ENCODE assay signal across 8 mouse cellular contexts in the genomic region with DNA sequence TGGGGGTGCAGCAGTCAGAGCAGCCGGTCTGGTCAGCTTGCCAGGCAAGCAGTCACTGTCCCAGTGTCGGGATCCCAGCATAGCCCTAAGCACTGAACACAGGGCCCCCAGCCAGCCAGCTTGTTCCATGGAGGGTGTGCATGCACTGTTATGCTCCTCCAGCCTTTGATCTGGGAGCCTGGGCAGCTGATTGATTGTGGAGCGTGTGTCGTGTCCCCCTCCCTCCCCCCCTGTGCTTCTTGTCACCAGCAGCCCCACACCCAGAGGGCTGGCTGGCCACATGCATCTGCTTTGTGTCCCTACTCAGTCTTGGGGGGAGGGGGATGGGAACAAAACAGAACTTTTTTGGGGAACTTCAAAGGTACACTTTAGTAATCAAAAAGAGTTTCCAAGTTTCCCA. TPM values are rescaled to one million over a fixed set of nuclear protein-coding genes. Genes with fewer than 3 reads are reported as not detected.
A peak's percentile ranks its signal among the peaks of the same experiment; 100 is the strongest.
DNase-seq lines count a peak whose midpoint lies in the region; ATAC-seq and TF ChIP-seq lines count a peak whose summit lies in the region.
"Had no signal": no experiment of that assay in that cellular context is flagged by ENCODE, and none has a peak within 500 bp of the region (broad histone marks: within the 10 kb centered on the region; RNA-seq: fewer than 3 reads in every experiment).

No protein-coding gene starts in this region.

- no peak for DNase-seq in layer of hippocampus, adult 2 months (ENCODE audit: low spot score in 2 of 2)
- no peak for DNase-seq in layer of hippocampus, postnatal 36 days
- no peak for DNase-seq in forebrain, embryonic 10.5 days (ENCODE audit: extremely low spot score, low spot score)
- DNase-seq in left cerebral cortex, postnatal 14 days (ENCODE audit: low spot score in 2 of 2), result no peak
- no peak for DNase-seq in frontal cortex, postnatal 36 days (ENCODE audit: low spot score in 2 of 2)

- peak; percentile 41; the same call in 1 of the 2 replicates for ATAC-seq in limb, embryonic 12.5 days (ENCODE audit: insufficient number of reproducible peaks, insufficient read depth, low FRiP score, low TSS enrichment, low read depth)
- peak; percentile 78 for ATAC-seq in neural tube, embryonic 15.5 days (ENCODE audit: low FRiP score)

- TF ChIP-seq CTCF in layer of hippocampus, adult 2 months (conservative IDR thresholded peaks at IDR 0.05), result no peak

- H3K9ac ChIP-seq in limb, embryonic 12.5 days (replicated peaks), result no peak overlapping the region
- H3K9ac ChIP-seq in neural tube, embryonic 15.5 days (replicated peaks), result no peak overlapping the region

- intact Hi-C loops in left cerebral cortex, postnatal 14 days (cut with DNase I), result no loop called here

- peak overlapping the region; percentile 61; the same call in 1 of the 2 replicates for H3K27ac ChIP-seq in layer of hippocampus, adult 2 months
- H3K27ac ChIP-seq in forebrain, embryonic 10.5 days, result peak overlapping the region; percentile 83
- peak overlapping the region; percentile 87 for H3K27ac ChIP-seq in limb, embryonic 12.5 days
- peak overlapping the region; percentile 24; the same call in 1 of the 2 replicates for H3K27ac ChIP-seq in neural tube, embryonic 15.5 days (replicated peaks)

- peaks cover 32% of the 10 kb centered on the region for H3K4me1 ChIP-seq in forebrain, embryonic 10.5 days
- peaks cover 37% of the 10 kb centered on the region for H3K4me1 ChIP-seq in limb, embryonic 12.5 days (replicated peaks)
- peaks cover 15% of the 10 kb centered on the region for H3K4me1 ChIP-seq in neural tube, embryonic 15.5 days

- H3K9me3 ChIP-seq in forebrain, embryonic 10.5 days, result peaks cover 6% of the 10 kb centered on the region; the same call in 1 of the 2 replicates
- 0 out of 2 replicates have a peak, but pooled peaks cover 4% of the 10 kb centered on the region for H3K9me3 ChIP-seq in limb, embryonic 12.5 days
- H3K9me3 ChIP-seq in neural tube, embryonic 15.5 days (replicated peaks), result no peaks in the 10 kb centered on the region

- 0 out of 2 replicates have a peak overlapping the region, but pooled peaks have one; percentile 11 for H3K4me2 ChIP-seq in limb, embryonic 12.5 days
- no peak overlapping the region for H3K4me2 ChIP-seq in neural tube, embryonic 15.5 days

- 55% methylated on average over 4 of the region's 4 CpGs for WGBS in forebrain, embryonic 10.5 days
- 10% methylated on average over 4 of the region's 4 CpGs for whole genome bisulfite sequencing in limb, embryonic 12.5 days
- 14% methylated on average over 4 of the region's 4 CpGs for WGBS in neural tube, embryonic 15.5 days

- H3K27me3 ChIP-seq in forebrain, embryonic 10.5 days (ENCODE audit: poor library complexity, severe bottlenecking), result no peaks in the 10 kb centered on the region
- no peaks in the 10 kb centered on the region for H3K27me3 ChIP-seq in limb, embryonic 12.5 days
- H3K27me3 ChIP-seq in neural tube, embryonic 15.5 days (replicated peaks), result no peaks in the 10 kb centered on the region

- H3K36me3 ChIP-seq in forebrain, embryonic 10.5 days (replicated peaks), result peaks cover 95% of the 10 kb centered on the region
- H3K36me3 ChIP-seq in limb, embryonic 12.5 days, result peaks cover 69% of the 10 kb centered on the region
- H3K36me3 ChIP-seq in neural tube, embryonic 15.5 days, result peaks cover 38% of the 10 kb centered on the region

- H3K4me3 ChIP-seq in layer of hippocampus, adult 2 months, result no peak overlapping the region
- H3K4me3 ChIP-seq in forebrain, embryonic 10.5 days, result 0 out of 2 replicates have a peak overlapping the region, but pooled peaks have one; percentile 2
- H3K4me3 ChIP-seq in limb, embryonic 12.5 days (replicated peaks), result no peak overlapping the region
- no peak overlapping the region for H3K4me3 ChIP-seq in neural tube, embryonic 15.5 days (replicated peaks)
- H3K4me3 ChIP-seq: erythroblast, embryonic 14.5 days had no signal

RNA-seq across cellular contexts. Expression of gene Cenpx, which starts 18.4 kb away (rescaled TPM):
- 10 to 100 TPM; 13.1 to 16.9 TPM for total RNA-seq in layer of hippocampus, adult 2 months (2021)
- total RNA-seq in layer of hippocampus, postnatal 36 days (2021), result 10 to 100 TPM; 15.5 to 15.7 TPM
- polyA plus RNA-seq in forebrain, embryonic 10.5 days (2016; fragmentation: Nextera tagmentation; extraction: Ambion mirVana), result 118 and 133 TPM in 2 replicates
- 131 and 138 TPM in 2 replicates for polyA plus RNA-seq in limb, embryonic 12.5 days (2016; fragmentation: Nextera tagmentation; extraction: Ambion mirVana)
- polyA plus RNA-seq in neural tube, embryonic 15.5 days (2015; fragmentation: Nextera tagmentation; extraction: Ambion mirVana), result 108 and 115 TPM in 2 replicates
- 10 to 100 TPM; 26.8 to 30.2 TPM for total RNA-seq in left cerebral cortex, postnatal 14 days (2021)

RNA-seq across cellular contexts. Expression of gene Lrrc45, which starts 18.5 kb away (rescaled TPM):
- total RNA-seq in layer of hippocampus, adult 2 months (2021), result 10 to 100 TPM; 60.0 to 70.4 TPM
- total RNA-seq in layer of hippocampus, postnatal 36 days (2021), result 10 to 100 TPM; 56.6 to 69.3 TPM
- polyA plus RNA-seq in forebrain, embryonic 10.5 days (2016; fragmentation: Nextera tagmentation; extraction: Ambion mirVana), result 51.9 and 59.2 TPM in 2 replicates
- 77.9 and 78.4 TPM in 2 replicates for polyA plus RNA-seq in limb, embryonic 12.5 days (2016; fragmentation: Nextera tagmentation; extraction: Ambion mirVana)
- 76.8 and 81.3 TPM in 2 replicates for polyA plus RNA-seq in neural tube, embryonic 15.5 days (2015; fragmentation: Nextera tagmentation; extraction: Ambion mirVana)
- total RNA-seq in left cerebral cortex, postnatal 14 days (2021), result 10 to 100 TPM; 57.2 to 60.1 TPM

RNA-seq across cellular contexts. Expression of gene Aspscr1, which starts 22.4 kb away (rescaled TPM):
- total RNA-seq in layer of hippocampus, adult 2 months (2021), result 10 to 100 TPM; 50.7 to 53.2 TPM
- total RNA-seq in layer of hippocampus, postnatal 36 days (2021), result 10 to 100 TPM; 45.6 to 47.6 TPM
- 134 and 142 TPM in 2 replicates for polyA plus RNA-seq in forebrain, embryonic 10.5 days (2016; fragmentation: Nextera tagmentation; extraction: Ambion mirVana)
- 142 and 149 TPM in 2 replicates for polyA plus RNA-seq in limb, embryonic 12.5 days (2016; fragmentation: Nextera tagmentation; extraction: Ambion mirVana)
- 144 and 148 TPM in 2 replicates for polyA plus RNA-seq in neural tube, embryonic 15.5 days (2015; fragmentation: Nextera tagmentation; extraction: Ambion mirVana)
- total RNA-seq in left cerebral cortex, postnatal 14 days (2021), result 10 to 100 TPM; 50.0 to 59.5 TPM

RNA-seq across cellular contexts. Expression of gene Rac3, which starts 26.1 kb away (rescaled TPM):
- 10 to 100 TPM; 36.4 to 38.2 TPM for total RNA-seq in layer of hippocampus, adult 2 months (2021)
- total RNA-seq in layer of hippocampus, postnatal 36 days (2021), result 10 to 100 TPM; 36.5 to 41.0 TPM
- polyA plus RNA-seq in forebrain, embryonic 10.5 days (2016; fragmentation: Nextera tagmentation; extraction: Ambion mirVana), result 23.8 and 28.4 TPM in 2 replicates
- 48.5 and 51.2 TPM in 2 replicates for polyA plus RNA-seq in limb, embryonic 12.5 days (2016; fragmentation: Nextera tagmentation; extraction: Ambion mirVana)
- polyA plus RNA-seq in neural tube, embryonic 15.5 days (2015; fragmentation: Nextera tagmentation; extraction: Ambion mirVana), result 459 and 611 TPM in 2 replicates
- total RNA-seq in left cerebral cortex, postnatal 14 days (2021), result 10 to 100 TPM; 92.2 to 99.5 TPM

RNA-seq across cellular contexts. Expression of gene Dcxr, which starts 31.9 kb away (rescaled TPM):
- 10 to 100 TPM in 1 of 2 experiments, 1 to 10 TPM in 1; 9.9 to 11.3 TPM for total RNA-seq in layer of hippocampus, adult 2 months (2021)
- 10 to 100 TPM in 1 of 2 experiments, 1 to 10 TPM in 1; 8.1 to 10.8 TPM for total RNA-seq in layer of hippocampus, postnatal 36 days (2021)
- 13.3 and 14.8 TPM in 2 replicates for polyA plus RNA-seq in forebrain, embryonic 10.5 days (2016; fragmentation: Nextera tagmentation; extraction: Ambion mirVana)
- 14.8 and 17.8 TPM in 2 replicates for polyA plus RNA-seq in limb, embryonic 12.5 days (2016; fragmentation: Nextera tagmentation; extraction: Ambion mirVana)
- polyA plus RNA-seq in neural tube, embryonic 15.5 days (2015; fragmentation: Nextera tagmentation; extraction: Ambion mirVana), result 9.4 and 18.9 TPM in 2 replicates
- 1 to 10 TPM; 5.7 to 7.8 TPM for total RNA-seq in left cerebral cortex, postnatal 14 days (2021)

Comparison
In these comparisons a context has a peak if more than half of its experiments do, and no peak if none do; other contexts are left out.
1. H3K27ac ChIP-seq: peak in every context shown above with its lines; median percentile 87 in limb, embryonic 12.5 days; 83 in forebrain, embryonic 10.5 days; 61 in layer of hippocampus, adult 2 months; 24 in neural tube, embryonic 15.5 days.